Mouse (Mus musculus): Measurements from ENCODE around the gene Tcf7l2.

DNA sequence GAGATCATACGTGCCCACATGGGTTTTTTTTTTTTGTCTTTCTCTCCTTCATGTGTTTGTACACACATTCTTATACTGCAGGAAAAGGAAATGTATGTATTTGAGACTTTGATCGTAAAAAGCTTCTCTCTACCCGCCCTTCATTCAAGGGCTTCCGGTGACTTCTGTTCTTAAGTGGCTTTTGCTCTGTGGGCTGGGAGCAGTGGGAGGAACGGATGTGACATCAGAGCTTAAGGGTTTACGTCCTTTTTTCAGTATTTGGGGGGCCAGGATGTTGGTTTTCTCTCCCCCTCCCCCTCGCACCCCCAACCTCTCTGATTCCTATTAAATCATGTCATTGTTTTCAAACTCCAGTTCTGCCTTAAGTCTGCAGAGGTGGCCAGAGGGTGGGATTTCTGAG is 173.9 kb downstream of the Tcf7l2 start:
- TF ChIP-seq CTCF (IDR thresholded peaks at IDR 0.05; ENCODE audit: low read depth): no peak
- no peak for TF ChIP-seq EP300 (optimal IDR thresholded peaks at IDR 0.05)

Data from stomach, postnatal 0 days (tissue).